Mouse (Mus musculus) spleen, adult 2 months (tissue): ENCODE data around the gene Cuta.
"Not testable (repeated sequence)": the region's sequence is repeated elsewhere in the genome, so short reads cannot be mapped to it uniquely, and the experiment has no call there.

Experiments used
- CTCF ChIP-seq: fragments of 200-500 bp; IDR thresholded peaks from 2 replicates; pipeline ENCODE4 v1.5.1; 2011; ENCODE audit warnings: mild to moderate bottlenecking, inconsistent platforms; ENCODE audit not compliant: insufficient read depth, insufficient read length, insufficient replicate concordance; ENCODE audit errors: extremely low read depth
- POLR2A ChIP-seq: fragments of 200-500 bp; IDR thresholded peaks from 2 replicates; pipeline ENCODE4 v1.6.1; 2011; ENCODE audit warnings: low read depth, low read length, inconsistent platforms

GRCm38 (mm10) chr17:26919516-26919915 lies 19.9 kb downstream of the Cuta start:
- not testable (repeated sequence) for TF ChIP-seq CTCF, POLR2A
